Comparison of ENCODE assay signal across 19 mouse cellular contexts in the genomic region with DNA sequence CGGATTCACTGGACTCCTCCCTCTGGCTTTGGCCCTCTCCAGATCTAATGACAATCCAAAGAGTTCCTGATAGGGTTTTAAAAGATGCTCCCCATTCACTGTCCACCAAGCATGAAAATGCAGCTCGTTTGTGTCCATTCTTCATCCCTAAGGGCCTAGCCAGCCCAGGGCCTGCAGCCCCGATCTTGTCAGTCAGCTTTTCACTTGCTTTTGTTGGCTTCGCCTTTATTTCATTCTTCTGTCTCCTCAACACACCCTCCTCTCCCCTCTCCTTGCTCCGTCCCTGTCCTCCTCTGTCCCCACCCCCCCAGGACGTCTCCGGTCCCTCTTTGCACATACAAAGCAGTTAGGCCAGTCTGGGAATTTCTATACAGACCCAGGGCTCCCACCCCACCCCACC. TPM values are rescaled to one million over a fixed set of nuclear protein-coding genes. Genes with fewer than 3 reads are reported as not detected.
"Had no signal": no experiment of that assay in that cellular context is flagged by ENCODE, and none has a peak within 500 bp of the region (broad histone marks: within the 10 kb centered on the region; RNA-seq: fewer than 3 reads in every experiment).

No protein-coding gene starts in this region.

- H3K4me3 ChIP-seq: layer of hippocampus, adult 2 months; limb, embryonic 10.5 days; liver, embryonic 15.5 days had no signal

- H3K9ac ChIP-seq: liver, embryonic 15.5 days had no signal

- DNase-seq: kidney, adult 18-20 months; kidney, postnatal 10 days; kidney, postnatal 4 days; lung, adult 2 months; lung, postnatal 36 days; thymus, postnatal 4 days had no signal

- H3K9me3 ChIP-seq: limb, embryonic 10.5 days; liver, embryonic 15.5 days had no signal

- H3K4me1 ChIP-seq: limb, embryonic 10.5 days; liver, embryonic 15.5 days had no signal

- H3K4me2 ChIP-seq: liver, embryonic 11.5 days; liver, embryonic 15.5 days had no signal

- H3K36me3 ChIP-seq: limb, embryonic 10.5 days; liver, embryonic 15.5 days had no signal

- H3K27ac ChIP-seq: layer of hippocampus, adult 2 months; limb, embryonic 10.5 days; liver, embryonic 15.5 days; stomach, postnatal 0 days had no signal

- H3K27me3 ChIP-seq: liver, embryonic 15.5 days had no signal

- ATAC-seq: lung, postnatal 0 days had no signal

RNA-seq across cellular contexts. Expression of a gene that starts 6.2 kb away (rescaled TPM):
- total RNA-seq: megakaryocyte progenitor cell, adult 5-6 weeks; neutrophil, adult 5-6 weeks had no signal

RNA-seq across cellular contexts. Expression of a gene that starts 17.0 kb away (rescaled TPM):
- total RNA-seq: layer of hippocampus, adult 2 months; layer of hippocampus, postnatal 14 days; left cerebral cortex, postnatal 14 days; megakaryocyte progenitor cell, adult 5-6 weeks; monocyte, adult 5-6 weeks; neutrophil, adult 5-6 weeks had no signal
- polyA plus RNA-seq: kidney, embryonic 14.5 days; limb, embryonic 10.5 days; limb, embryonic 14.5 days; liver, embryonic 11.5 days; liver, embryonic 15.5 days; lung, adult 2 months; lung, postnatal 0 days had no signal
